Mouse (Mus musculus) heart, postnatal 36 days (tissue): ENCODE data around the gene Sema5a. TPM values are rescaled to one million over a fixed set of nuclear protein-coding genes. Genes with fewer than 3 reads are reported as not detected.

ENCODE experiments used
- DNase-seq, 2 experiments: peaks; one replicate each; pipeline ENCODE4 v3.0.0; 2021 to 2022
- intact Hi-C: fragments of 180-260 bp; cut with DNase I; formaldehyde crosslinking; loops from one replicate; pipeline ENCODE4 v1.15.1; 2025
- total RNA-seq, 2 experiments: library from RNA; stranded (reverse); gene quantifications; 2 replicates each; pipeline ENCODE4 v1.2.3; 2021

The Sema5a gene
- total RNA-seq, 2 experiments from 2014 or later = 9.2 to 12.6 TPM

DNA sequence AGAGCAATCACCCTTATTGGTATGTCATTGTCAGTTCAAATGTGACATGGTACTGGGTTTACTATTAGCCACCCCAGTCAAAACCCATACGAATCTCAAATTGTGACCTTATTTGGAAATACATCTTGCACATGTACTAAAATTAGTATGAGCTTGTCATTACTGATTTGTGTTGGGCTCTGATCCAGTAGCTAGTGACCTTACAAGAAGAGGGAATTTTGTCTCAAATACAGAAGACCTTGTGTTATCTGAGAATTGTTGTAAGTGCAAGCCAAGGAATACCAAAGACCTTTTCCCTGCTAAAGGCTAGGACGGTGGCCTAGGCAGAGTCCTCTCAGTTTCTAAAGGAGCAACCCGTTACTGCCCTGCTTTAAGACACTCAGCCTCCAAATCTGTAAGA, 287.9 kb downstream of the Sema5a start:
- intact Hi-C loops = no loop called here
- DNase-seq = no peak

DNA sequence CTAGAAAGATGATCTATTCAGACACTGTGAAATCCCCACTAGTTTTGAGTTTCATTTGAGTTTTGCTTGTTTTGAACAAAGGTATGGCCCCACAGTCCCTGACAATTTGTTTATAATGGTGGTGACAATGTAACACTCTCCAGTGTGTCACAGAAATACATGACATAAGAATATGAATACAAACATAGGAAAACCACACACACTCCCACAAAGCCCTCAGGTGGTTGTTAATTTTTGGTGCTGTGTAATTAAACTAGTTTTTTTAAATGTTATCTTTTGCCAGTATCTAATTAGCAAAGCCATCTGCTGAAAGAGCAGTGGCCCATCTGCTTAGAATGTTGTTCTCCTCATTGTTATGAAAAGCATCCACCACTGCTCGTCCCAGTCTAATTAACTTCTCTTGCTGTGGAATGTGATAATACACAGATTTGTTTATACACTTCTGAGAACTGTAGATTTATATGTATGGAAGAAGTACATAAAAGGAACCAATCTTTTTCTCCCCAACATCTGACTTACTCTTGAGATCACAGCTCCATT, 289.0 kb downstream of the Sema5a start:
- intact Hi-C loops = no loop called here
- DNase-seq = no peak

- intact Hi-C loops = no loop called here
- DNase-seq = no peak
Measured at GRCm38 (mm10) chr15:32536755-32537503, 292.3 kb downstream of the Sema5a start.

- DNase-seq = no peak
- intact Hi-C loops = no loop called here
Measured at GRCm38 (mm10) chr15:32537504-32537792, 292.8 kb downstream of the Sema5a start.

- DNase-seq = no peak
- intact Hi-C loops = no loop called here
Measured at GRCm38 (mm10) chr15:32538092-32538491, 293.5 kb downstream of the Sema5a start.

GRCm38 (mm10) chr15:32542746-32543145, 298.1 kb downstream of the Sema5a start:
- DNase-seq = no peak
- intact Hi-C loops = no loop called here

DNA sequence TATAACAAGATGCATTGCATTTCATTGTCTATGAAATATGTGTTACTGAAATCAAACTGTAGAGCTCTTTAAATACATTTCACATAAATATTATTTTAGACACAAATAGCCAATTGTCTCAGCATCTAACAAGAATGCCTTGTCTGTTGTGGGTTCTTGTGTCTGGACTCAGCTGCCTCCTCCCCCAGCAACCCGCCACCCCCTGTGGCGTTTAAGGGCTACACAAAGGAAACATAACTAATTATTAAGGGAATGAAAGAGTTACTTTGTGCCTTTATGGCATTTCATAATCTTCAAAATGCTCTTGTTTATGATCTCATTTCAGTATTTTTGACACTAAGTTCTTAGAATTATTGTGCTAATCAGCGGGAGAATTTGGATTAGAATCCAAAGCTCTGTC, 298.6 kb downstream of the Sema5a start:
- DNase-seq = no peak
- intact Hi-C loops = no loop called here

- intact Hi-C loops = no loop called here
- DNase-seq = no peak
Measured at GRCm38 (mm10) chr15:32545455-32545854, 300.8 kb downstream of the Sema5a start.

GRCm38 (mm10) chr15:32546746-32547145, 302.1 kb downstream of the Sema5a start:
- intact Hi-C loops = no loop called here
- no peak for DNase-seq

DNA sequence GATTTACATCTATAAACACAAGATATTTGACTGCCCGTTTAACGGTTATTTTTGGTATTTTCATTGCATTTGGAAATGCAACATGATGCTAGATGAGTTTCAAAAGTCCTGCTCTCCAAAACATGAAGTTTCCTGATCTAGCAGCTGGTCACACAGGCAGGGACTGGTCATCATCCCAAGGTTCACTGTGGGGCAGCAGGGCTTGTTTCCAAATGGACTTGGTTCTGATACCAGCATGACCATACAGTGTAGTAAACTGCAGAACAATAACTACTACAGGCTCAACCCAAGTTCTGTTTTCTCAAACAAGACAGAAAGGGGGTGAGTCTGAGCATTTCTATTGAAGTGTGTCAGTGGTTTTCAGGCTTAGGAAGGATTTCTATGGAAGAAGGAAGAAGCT, 314.3 kb downstream of the Sema5a start:
- intact Hi-C loops = no loop called here
- no peak for DNase-seq

DNA sequence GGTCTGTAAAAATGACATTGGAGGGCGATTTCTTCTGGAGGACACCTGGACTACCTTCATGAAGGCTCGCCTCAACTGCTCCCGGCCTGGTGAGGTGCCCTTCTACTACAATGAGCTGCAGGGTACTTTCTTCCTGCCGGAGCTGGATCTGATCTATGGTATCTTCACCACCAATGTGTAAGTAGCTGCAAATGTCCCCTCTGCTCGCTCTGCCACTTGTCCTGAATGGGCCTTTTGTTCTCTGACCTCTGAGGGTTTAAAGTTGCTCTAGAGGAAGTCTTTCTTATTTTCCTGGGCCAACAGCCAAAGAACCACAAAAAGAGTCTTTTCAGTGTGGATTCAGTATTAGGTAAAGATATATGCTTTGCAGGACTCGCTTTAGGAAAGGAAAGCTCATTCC, 318.0 kb downstream of the Sema5a start:
- intact Hi-C loops = no loop called here
- DNase-seq = no peak

DNA sequence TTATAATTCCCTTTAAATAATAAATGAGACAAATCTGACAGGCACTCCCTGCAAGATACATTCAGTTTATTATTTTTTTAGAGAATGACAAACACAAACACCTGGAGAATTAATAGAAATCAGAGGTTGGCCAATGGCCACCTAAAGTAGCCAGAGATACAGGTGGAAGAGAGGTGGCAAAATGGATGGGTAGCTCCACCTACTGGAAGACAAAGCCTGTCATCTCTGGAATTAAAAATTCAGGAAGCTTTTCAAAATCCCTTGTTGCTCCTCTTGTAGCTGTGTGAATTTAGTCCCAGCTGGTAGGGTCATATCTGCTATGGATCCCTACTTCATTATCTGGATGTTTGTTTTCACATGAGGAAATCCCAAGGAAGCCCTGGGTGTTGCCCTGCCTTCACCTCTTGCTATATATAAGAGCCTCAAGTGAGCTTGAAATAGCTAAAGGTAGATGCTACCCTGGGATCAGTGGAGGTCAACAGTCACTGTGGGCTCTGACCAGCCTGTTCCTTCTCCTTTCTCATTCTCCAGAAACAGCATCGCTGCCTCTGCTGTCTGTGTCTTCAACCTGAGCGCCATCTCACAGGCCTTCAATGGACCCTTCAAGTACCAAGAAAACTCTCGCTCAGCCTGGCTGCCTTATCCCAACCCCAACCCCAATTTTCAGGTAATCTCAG, 323.7 kb downstream of the Sema5a start:
- no peak for DNase-seq
- intact Hi-C loops = loop anchor here (1.0 to 5.0 kb wide), 3 partner anchors 131 to 556 kb away; no protein-coding TSS in a partner anchor

GRCm38 (mm10) chr15:32568858-32569387, 324.3 kb downstream of the Sema5a start:
- no peak for DNase-seq
- intact Hi-C loops = loop anchor here (1.0 to 5.0 kb wide), 3 partner anchors 132 to 557 kb away; no protein-coding TSS in a partner anchor

DNA sequence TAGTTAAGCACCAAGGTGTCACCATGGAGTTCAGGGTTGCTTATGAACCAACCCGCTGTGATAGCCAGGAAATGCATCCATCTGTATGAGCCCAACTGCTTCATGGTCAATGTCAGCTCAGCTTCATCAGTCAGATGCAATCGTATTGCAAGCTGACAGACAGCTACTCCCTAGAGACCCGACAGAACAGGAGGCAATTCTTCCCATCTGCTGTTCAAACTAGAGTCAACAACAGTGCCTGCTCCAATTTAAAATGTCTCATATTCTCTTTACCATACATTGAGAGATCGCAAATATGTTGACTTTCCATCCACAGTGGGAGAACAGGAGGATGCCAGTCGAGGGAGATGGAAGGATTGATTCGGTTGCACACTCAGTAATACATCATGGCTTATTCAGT, 329.7 kb downstream of the Sema5a start:
- intact Hi-C loops = no loop called here
- no peak for DNase-seq

DNA sequence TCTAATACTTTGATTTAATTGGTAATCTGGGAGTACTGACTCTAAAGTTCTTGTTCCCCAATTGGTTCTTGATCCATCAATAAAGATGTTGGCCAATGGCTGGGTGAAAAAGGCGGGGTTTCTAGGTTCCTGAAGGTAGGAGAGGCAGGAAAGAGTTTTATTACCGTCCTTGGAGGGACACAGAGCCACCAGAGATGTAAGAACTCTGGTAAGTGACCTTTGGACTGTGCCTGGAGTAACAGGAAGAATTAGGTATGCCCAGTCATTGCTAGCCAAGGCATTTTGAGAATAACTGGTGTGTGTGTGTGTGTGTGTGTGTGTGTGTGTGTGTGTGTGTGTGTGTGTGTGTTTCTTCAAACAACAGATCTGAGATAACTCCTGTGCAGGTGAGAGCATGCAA, 330.6 kb downstream of the Sema5a start:
- intact Hi-C loops = no loop called here
- DNase-seq = no peak

DNA sequence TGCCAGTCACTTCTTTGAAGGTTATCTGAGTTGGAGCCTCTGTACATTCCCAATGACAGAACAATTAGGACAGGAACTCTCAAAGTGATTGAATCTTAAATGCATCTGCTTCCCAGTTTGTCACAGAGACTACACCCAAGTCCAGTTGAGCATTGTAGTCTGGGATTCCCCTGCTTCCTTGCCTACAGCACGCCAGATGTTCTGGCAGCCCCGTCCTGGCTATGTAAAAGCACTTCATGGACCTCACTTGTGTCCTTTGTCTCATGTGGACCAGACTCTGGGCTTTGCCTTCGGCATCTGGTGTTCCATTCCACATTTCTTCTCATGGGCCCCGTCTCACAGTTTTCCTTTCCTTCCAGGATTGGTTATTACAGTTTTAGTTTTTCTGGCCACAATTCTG, 334.7 kb downstream of the Sema5a start:
- intact Hi-C loops = no loop called here
- DNase-seq = no peak

GRCm38 (mm10) chr15:32590641-32591040, 346.0 kb downstream of the Sema5a start:
- intact Hi-C loops = no loop called here
- DNase-seq = no peak

DNA sequence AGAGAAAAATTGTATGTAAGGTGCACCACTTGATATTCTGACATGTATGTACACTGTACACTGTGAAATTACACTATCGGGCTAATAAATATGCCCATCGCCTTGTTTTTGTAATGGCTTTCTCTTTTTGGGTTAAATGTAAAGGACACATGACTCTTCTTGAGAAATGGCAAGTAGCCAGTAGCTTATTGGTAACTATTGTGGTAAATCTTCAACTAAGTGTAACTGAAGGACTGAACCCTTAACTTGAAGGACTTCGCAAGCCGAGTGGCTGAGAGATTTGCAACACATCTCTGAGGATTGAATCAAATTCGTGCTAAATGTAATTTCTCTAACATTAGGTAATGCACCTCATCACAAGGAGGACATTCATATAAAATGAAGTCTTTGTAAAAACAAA, 349.1 kb downstream of the Sema5a start:
- intact Hi-C loops = no loop called here
- no peak for DNase-seq

DNA sequence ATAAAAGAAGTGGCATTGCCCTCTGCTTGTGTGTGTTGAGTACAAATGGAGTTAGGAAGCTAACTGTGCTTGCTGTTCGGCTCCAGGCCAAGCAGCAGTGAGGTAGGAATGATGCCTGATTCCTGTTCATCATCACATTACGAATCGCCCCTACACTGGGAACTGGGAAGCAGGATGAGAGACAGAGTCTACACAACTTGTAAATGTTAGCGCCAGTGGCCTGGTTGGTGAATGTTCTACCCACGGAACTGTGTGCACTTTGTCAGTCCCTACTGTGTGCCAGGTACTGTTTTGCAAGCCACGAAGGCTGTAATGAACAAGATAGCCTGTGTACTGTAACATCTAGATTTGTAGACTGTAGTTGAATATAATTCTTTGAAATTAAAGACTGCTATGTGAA, 352.0 kb downstream of the Sema5a start:
- no peak for DNase-seq
- intact Hi-C loops = no loop called here

- intact Hi-C loops = no loop called here
- DNase-seq = no peak
Measured at GRCm38 (mm10) chr15:32597189-32597588, 352.6 kb downstream of the Sema5a start.

GRCm38 (mm10) chr15:32607236-32607635, 362.6 kb downstream of the Sema5a start:
- DNase-seq = no peak
- intact Hi-C loops = no loop called here

DNA sequence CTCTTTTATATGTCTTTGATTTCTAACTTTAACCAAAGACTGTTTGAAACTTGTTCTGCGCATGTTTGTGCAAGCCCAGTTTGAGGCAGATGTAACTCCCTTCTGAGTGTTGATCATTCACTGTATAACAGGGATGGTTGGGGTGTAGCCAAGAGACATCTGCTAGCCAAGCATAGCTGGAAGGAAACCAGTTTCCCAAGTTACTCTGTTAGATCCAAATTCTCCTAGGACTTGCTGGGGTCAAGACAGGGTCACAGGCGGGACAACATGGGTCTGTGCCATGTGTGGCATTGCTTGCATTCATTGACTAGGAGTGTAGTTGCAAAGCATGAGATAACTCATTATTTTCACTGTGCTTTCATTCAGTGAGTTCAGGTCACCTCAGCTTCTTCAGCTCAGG, 366.2 kb downstream of the Sema5a start:
- peak; percentile 10 to 26 for DNase-seq
- intact Hi-C loops = loop anchor here (2.0 kb wide), 1 partner anchor 38 kb away; no protein-coding TSS in a partner anchor
